Mouse (Mus musculus): ENCODE data around the gene Pygm. TPM values are rescaled to one million over a fixed set of nuclear protein-coding genes. Genes with fewer than 3 reads are reported as not detected.

Pygm gene
- polyA plus RNA-seq, 1 experiment from 2014 or later = 6.8 TPM

DNA sequence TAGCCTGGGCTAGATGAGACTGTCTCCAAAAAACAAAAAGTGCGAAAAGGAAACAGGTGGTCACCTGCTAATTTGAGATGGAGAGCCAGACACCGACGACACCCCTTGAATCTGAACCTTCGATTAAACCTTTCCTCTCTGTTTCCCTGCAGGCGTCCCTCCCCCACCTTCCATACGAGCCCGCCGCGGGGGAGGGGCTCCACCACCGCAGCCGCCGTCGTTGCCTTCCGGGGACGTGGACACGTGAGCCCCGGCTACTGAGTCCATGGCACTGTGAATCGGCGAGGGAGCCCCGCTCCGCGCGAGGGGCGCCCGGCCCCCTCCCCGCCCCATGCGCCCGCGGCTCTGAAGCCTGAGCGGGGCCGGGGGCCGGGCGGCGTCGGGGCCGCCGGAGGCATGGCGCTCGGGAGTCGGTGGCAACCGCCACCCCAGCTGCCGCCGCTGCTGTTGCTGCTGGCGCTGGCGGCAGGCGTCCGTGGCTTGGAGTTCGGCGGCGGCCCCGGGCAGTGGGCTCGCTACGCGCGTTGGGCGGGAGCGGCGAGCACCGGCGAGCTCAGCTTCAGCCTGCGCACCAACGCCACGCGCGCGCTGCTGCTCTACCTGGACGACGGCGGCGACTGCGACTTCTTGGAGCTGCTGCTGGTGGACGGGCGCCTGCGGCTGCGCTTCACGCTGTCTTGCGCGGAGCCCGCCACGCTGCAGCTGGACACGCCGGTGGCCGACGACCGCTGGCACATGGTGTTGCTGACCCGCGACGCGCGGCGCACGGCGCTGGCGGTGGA is 43.6 kb downstream of the Pygm start:
- Histone ChIP-seq H3K36me3 (ENCODE audit: control insufficient read depth, insufficient read depth, low read length) (no peaks in the 10 kb centered on the region), H3K27me3 (replicated peaks; ENCODE audit: control insufficient read depth, insufficient read depth, low read length) (peaks cover 60% of the 10 kb centered on the region), H3K27ac (ENCODE audit: low read length) (no peak overlapping the region), H3K4me1 (ENCODE audit: control insufficient read depth, insufficient read depth, low read length) (peaks cover 24% of the 10 kb centered on the region), H3K9me3 (ENCODE audit: control insufficient read depth, low read length) (no peaks in the 10 kb centered on the region), H3K4me3 (ENCODE audit: low read length) (peak overlapping the region; percentile 42), H3K4me2 (ENCODE audit: low read depth, low read length) (peak overlapping the region; percentile 63), H3K9ac (ENCODE audit: low read depth, low read length) (0 out of 2 replicates have a peak overlapping the region, but pooled peaks have one; percentile 19)
- ATAC-seq = peak; percentile 45; the same call in 1 of the 2 replicates
- under 1% methylated on average over 83 of the region's 94 CpGs for WGBS

DNA sequence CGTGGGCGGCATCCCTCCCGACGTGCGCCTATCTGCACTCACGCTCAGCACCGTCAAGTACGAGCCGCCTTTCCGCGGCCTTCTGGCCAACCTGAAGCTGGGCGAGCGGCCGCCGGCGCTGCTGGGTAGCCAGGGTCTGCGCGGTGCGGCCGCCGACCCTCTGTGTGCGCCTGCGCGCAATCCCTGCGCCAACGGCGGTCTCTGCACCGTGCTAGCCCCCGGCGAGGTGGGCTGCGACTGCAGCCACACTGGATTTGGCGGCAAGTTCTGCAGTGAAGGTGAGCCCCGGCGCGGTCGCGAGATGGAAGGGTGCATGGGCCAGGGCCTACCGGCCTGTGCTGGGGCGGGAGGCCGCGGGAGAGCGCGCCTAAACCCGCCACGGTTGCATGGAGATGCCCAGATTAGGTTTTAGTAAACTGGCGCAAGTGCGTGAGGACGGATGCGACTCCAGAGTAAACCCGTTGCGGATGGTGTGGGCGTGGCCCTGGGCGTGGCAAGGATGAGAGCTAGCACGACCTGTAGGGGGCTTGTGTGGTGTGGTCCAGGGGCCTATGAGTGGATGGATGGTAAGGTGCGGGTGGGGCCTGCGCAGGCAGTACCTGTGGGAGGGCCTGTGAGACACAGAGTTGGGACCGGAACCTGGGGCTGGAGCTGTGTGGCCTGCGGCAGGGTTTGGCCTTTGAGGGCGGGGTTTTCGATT is 44.5 kb downstream of the Pygm start:
- peaks cover 60% of the 10 kb centered on the region for H3K27me3 ChIP-seq (replicated peaks; ENCODE audit: control insufficient read depth, insufficient read depth, low read length)
- peak overlapping the region; percentile 63 for H3K4me2 ChIP-seq (ENCODE audit: low read depth, low read length)
- no peak overlapping the region for H3K9ac ChIP-seq (ENCODE audit: low read depth, low read length)
- peak overlapping the region; percentile 42 for H3K4me3 ChIP-seq (ENCODE audit: low read length)
- 1% methylated on average over 60 of the region's 60 CpGs for WGBS
- H3K36me3 ChIP-seq (ENCODE audit: control insufficient read depth, insufficient read depth, low read length) = no peaks in the 10 kb centered on the region
- no peaks in the 10 kb centered on the region for H3K9me3 ChIP-seq (ENCODE audit: control insufficient read depth, low read length)
- H3K27ac ChIP-seq (ENCODE audit: low read length) = no peak overlapping the region
- peak; percentile 26 for ATAC-seq
- peaks cover 20% of the 10 kb centered on the region for H3K4me1 ChIP-seq (ENCODE audit: control insufficient read depth, insufficient read depth, low read length)

- Histone ChIP-seq H3K9ac (ENCODE audit: low read depth, low read length) (no peak overlapping the region), H3K4me3 (ENCODE audit: low read length) (no peak overlapping the region), H3K4me2 (ENCODE audit: low read depth, low read length) (no peak overlapping the region), H3K4me1 (ENCODE audit: control insufficient read depth, insufficient read depth, low read length) (no peaks in the 10 kb centered on the region), H3K27ac (ENCODE audit: low read length) (no peak overlapping the region), H3K27me3 (replicated peaks; ENCODE audit: control insufficient read depth, insufficient read depth, low read length) (0 out of 2 replicates have a peak, but pooled peaks cover 2% of the 10 kb centered on the region), H3K9me3 (ENCODE audit: control insufficient read depth, low read length) (no peaks in the 10 kb centered on the region), H3K36me3 (ENCODE audit: control insufficient read depth, insufficient read depth, low read length) (no peaks in the 10 kb centered on the region)
- ATAC-seq = no peak
- WGBS = 65% methylated on average over 10 of the region's 10 CpGs
Measured at GRCm38 (mm10) chr19:6443016-6443415, 58.8 kb downstream of the Pygm start.

DNA sequence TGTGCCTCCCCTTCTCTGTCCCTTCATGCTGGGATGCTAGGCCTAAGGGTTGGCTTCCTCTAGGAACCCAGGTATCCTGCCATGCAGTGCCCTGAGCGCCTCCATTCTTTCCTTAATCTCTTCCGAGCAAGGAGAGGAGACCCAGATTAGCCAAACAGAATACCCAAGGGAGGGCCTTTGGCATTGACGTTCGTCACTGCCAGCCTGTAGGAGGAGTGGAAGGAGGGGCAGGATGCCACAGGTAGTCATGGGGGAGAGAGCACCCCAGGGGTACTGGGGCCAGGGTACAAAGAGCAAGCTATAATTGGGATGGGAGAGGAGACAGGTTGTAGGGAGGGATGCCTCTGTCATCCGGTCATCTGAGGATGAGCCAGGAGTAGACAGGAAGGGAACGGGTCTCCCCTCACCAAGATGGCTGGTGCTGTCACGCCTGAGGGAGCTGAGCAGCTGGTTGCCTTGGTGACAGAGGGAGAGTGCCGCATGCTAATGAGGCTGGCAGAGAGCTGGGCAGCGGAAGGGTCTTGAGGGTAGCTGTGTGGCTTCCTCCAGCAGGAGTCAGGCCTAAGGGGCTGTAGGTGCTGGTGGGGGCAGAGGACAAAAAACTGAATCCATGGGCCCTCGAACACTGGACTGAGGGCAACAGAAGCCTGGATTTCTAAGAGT is 61.7 kb downstream of the Pygm start:
- Histone ChIP-seq H3K9me3 (ENCODE audit: control insufficient read depth, low read length) (no peaks in the 10 kb centered on the region), H3K4me3 (ENCODE audit: low read length) (no peak overlapping the region), H3K4me1 (ENCODE audit: control insufficient read depth, insufficient read depth, low read length) (no peaks in the 10 kb centered on the region), H3K36me3 (ENCODE audit: control insufficient read depth, insufficient read depth, low read length) (no peaks in the 10 kb centered on the region), H3K27me3 (replicated peaks; ENCODE audit: control insufficient read depth, insufficient read depth, low read length) (0 out of 2 replicates have a peak, but pooled peaks cover 2% of the 10 kb centered on the region), H3K4me2 (ENCODE audit: low read depth, low read length) (no peak overlapping the region), H3K27ac (ENCODE audit: low read length) (no peak overlapping the region), H3K9ac (ENCODE audit: low read depth, low read length) (no peak overlapping the region)
- no peak for ATAC-seq
- 49% methylated on average over 10 of the region's 10 CpGs for WGBS

GRCm38 (mm10) chr19:6446736-6447437 is 62.7 kb downstream of the Pygm start:
- ATAC-seq = no peak
- H3K27me3 ChIP-seq (replicated peaks; ENCODE audit: control insufficient read depth, insufficient read depth, low read length) = 0 out of 2 replicates have a peak, but pooled peaks cover 2% of the 10 kb centered on the region
- no peak overlapping the region for H3K4me2 ChIP-seq (ENCODE audit: low read depth, low read length)
- H3K9ac ChIP-seq (ENCODE audit: low read depth, low read length) = no peak overlapping the region
- H3K4me3 ChIP-seq (ENCODE audit: low read length) = no peak overlapping the region
- H3K27ac ChIP-seq (ENCODE audit: low read length) = no peak overlapping the region
- H3K36me3 ChIP-seq (ENCODE audit: control insufficient read depth, insufficient read depth, low read length) = no peaks in the 10 kb centered on the region
- H3K4me1 ChIP-seq (ENCODE audit: control insufficient read depth, insufficient read depth, low read length) = peaks cover 3% of the 10 kb centered on the region; the same call in 1 of the 2 replicates
- no peaks in the 10 kb centered on the region for H3K9me3 ChIP-seq (ENCODE audit: control insufficient read depth, low read length)
- WGBS = 53% methylated on average over 7 of the region's 7 CpGs

Small RNA genes within 50 kb of the gene (microRNA-seq; reads per million reads assigned to microRNA genes)
- not detected for gene Mir6989

Other genes with a start within 250 kb of the Pygm start
- 1.1 and 1.8 TPM in 2 replicates for gene Batf2, start 243.4 kb upstream of the Pygm start, polyA plus RNA-seq (2015; fragmentation: Nextera tagmentation; extraction: Ambion mirVana)
- gene Arl2, start 242.9 kb upstream of the Pygm start, polyA plus RNA-seq (2015; fragmentation: Nextera tagmentation; extraction: Ambion mirVana) = 102 and 103 TPM in 2 replicates
- not detected in 2 replicates for gene Majin, start 200.0 kb upstream of the Pygm start, polyA plus RNA-seq (2015; fragmentation: Nextera tagmentation; extraction: Ambion mirVana)
- 0.23 and 0.65 TPM in 2 replicates for gene Gpha2, start 158.0 kb upstream of the Pygm start, polyA plus RNA-seq (2015; fragmentation: Nextera tagmentation; extraction: Ambion mirVana)
- gene Ppp2r5b, start 148.5 kb upstream of the Pygm start, polyA plus RNA-seq (2015; fragmentation: Nextera tagmentation; extraction: Ambion mirVana) = 21.0 and 23.5 TPM in 2 replicates
- 7.4 and 8.4 TPM in 2 replicates for gene Atg2a, start 142.7 kb upstream of the Pygm start, polyA plus RNA-seq (2015; fragmentation: Nextera tagmentation; extraction: Ambion mirVana)
- 135 and 158 TPM in 2 replicates for gene Ehd1, start 107.7 kb upstream of the Pygm start, polyA plus RNA-seq (2015; fragmentation: Nextera tagmentation; extraction: Ambion mirVana)
- 1.2 and 1.5 TPM in 2 replicates for gene Cdc42bpg, start 77.9 kb upstream of the Pygm start, polyA plus RNA-seq (2015; fragmentation: Nextera tagmentation; extraction: Ambion mirVana)
- 61.3 and 61.4 TPM in 2 replicates for gene Men1, start 49.4 kb upstream of the Pygm start, polyA plus RNA-seq (2015; fragmentation: Nextera tagmentation; extraction: Ambion mirVana)
- 7.9 and 10.0 TPM in 2 replicates for gene Map4k2, start 43.3 kb upstream of the Pygm start, polyA plus RNA-seq (2015; fragmentation: Nextera tagmentation; extraction: Ambion mirVana)
- gene Sf1, start 20.7 kb upstream of the Pygm start, polyA plus RNA-seq (2015; fragmentation: Nextera tagmentation; extraction: Ambion mirVana) = 94.7 and 103 TPM in 2 replicates
- gene Rasgrp2, start 14.9 kb downstream of the Pygm start, polyA plus RNA-seq (2015; fragmentation: Nextera tagmentation; extraction: Ambion mirVana) = 41.8 and 47.0 TPM in 2 replicates
- 0.73 and 0.97 TPM in 2 replicates for gene Nrxn2, start 34.3 kb downstream of the Pygm start, polyA plus RNA-seq (2015; fragmentation: Nextera tagmentation; extraction: Ambion mirVana)
- gene Slc22a12, start 158.6 kb downstream of the Pygm start, polyA plus RNA-seq (2015; fragmentation: Nextera tagmentation; extraction: Ambion mirVana) = not detected in 2 replicates

All from intestine, embryonic 16.5 days (tissue).